7 mouse cellular contexts compared by ENCODE assay signal in the genomic region with DNA sequence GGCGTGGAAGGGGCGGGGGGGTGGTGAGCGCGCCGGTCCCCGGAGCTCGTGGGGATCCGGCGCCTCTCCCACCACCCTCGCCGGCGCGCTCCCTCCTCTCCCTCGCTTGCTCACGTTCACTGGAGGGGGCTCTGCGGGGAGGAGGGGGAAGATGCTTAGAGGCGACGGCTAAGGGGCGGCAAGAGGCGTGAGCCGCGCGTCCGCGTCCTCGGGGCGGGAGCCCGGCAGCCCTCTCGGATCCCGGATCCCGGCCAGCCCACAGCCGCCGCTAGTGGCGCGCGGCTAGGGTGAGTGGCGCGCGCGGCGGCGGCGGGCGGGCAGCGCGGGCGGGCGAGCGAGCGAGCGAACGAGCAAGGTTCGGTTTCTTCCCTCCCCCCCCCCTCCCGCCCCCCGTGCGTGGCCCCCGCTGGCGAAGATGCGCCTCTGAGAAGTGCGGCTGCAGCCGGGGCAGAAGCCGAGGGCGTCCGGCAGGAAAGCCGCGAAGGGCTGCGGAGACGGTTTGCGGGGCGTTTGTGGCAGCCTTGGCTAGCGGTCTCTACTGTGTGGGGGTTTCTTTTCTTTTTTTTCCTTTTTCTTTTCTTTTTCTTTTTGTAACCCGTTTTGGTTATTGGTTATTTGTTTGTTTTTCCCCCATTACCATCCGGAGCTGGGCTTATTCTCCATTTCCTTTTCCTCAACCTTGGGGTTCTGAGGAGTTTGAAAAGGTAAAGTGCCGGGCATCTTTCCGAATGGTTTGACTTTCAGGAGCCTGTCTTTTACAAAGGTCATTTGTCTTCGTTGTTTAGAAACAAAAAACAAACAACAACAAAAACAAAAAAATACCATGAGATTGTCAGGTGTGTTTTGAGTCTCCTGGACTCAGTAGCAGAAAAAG.
DNase-seq lines count a peak whose midpoint lies in the region; ATAC-seq and TF ChIP-seq lines count a peak whose summit lies in the region.

No protein-coding gene starts in this region.

- H3K4me3 ChIP-seq in lung, postnatal 0 days (ENCODE audit: low read depth, low read length), result peak overlapping the region; percentile 38
- H3K4me3 ChIP-seq in heart, postnatal 0 days (ENCODE audit: low read depth, low read length), result peak overlapping the region; percentile 59
- peak overlapping the region; percentile 50 for H3K4me3 ChIP-seq in limb, embryonic 11.5 days (ENCODE audit: low read depth, low read length)

- no peak overlapping the region for H3K27ac ChIP-seq in lung, postnatal 0 days (ENCODE audit: low read length)
- no peak overlapping the region for H3K27ac ChIP-seq in heart, postnatal 0 days (ENCODE audit: low read depth)
- no peak overlapping the region for H3K27ac ChIP-seq in limb, embryonic 11.5 days (replicated peaks; ENCODE audit: low read depth, low read length)

- no peaks in the 10 kb centered on the region for H3K4me1 ChIP-seq in lung, postnatal 0 days (ENCODE audit: insufficient read depth, low read depth, low read length)
- H3K4me1 ChIP-seq in heart, postnatal 0 days (ENCODE audit: control insufficient read depth, insufficient read depth), result no peaks in the 10 kb centered on the region
- no peaks in the 10 kb centered on the region for H3K4me1 ChIP-seq in limb, embryonic 11.5 days (ENCODE audit: control insufficient read depth, insufficient read depth, low read length)

- no peak overlapping the region for H3K9ac ChIP-seq in lung, postnatal 0 days (replicated peaks; ENCODE audit: low read depth)
- H3K9ac ChIP-seq in heart, postnatal 0 days (replicated peaks; ENCODE audit: low read depth, low read length), result no peak overlapping the region
- 0 out of 2 replicates have a peak overlapping the region, but pooled peaks have one; percentile 17 for H3K9ac ChIP-seq in limb, embryonic 11.5 days (ENCODE audit: low read length)

- ATAC-seq in lung, postnatal 0 days, result no peak
- ATAC-seq in heart, postnatal 0 days (ENCODE audit: insufficient read depth, low read depth), result no peak
- no peak for ATAC-seq in limb, embryonic 11.5 days (ENCODE audit: insufficient number of reproducible peaks, low FRiP score, low TSS enrichment, low read depth)

- H3K9me3 ChIP-seq in lung, postnatal 0 days (ENCODE audit: low read length), result no peaks in the 10 kb centered on the region
- no peaks in the 10 kb centered on the region for H3K9me3 ChIP-seq in heart, postnatal 0 days (replicated peaks; ENCODE audit: control insufficient read depth, low read length)
- H3K9me3 ChIP-seq in limb, embryonic 11.5 days (ENCODE audit: control insufficient read depth, low read length), result no peaks in the 10 kb centered on the region

- H3K36me3 ChIP-seq in lung, postnatal 0 days (ENCODE audit: insufficient read depth, low read length), result no peaks in the 10 kb centered on the region
- no peaks in the 10 kb centered on the region for H3K36me3 ChIP-seq in heart, postnatal 0 days (replicated peaks; ENCODE audit: control insufficient read depth, insufficient read depth, low read length)
- H3K36me3 ChIP-seq in limb, embryonic 11.5 days (ENCODE audit: control insufficient read depth, insufficient read depth, low read length), result no peaks in the 10 kb centered on the region

- peak overlapping the region; percentile 70 for H3K4me2 ChIP-seq in lung, postnatal 0 days (replicated peaks; ENCODE audit: low read depth, low read length)
- peak overlapping the region; percentile 86 for H3K4me2 ChIP-seq in heart, postnatal 0 days (ENCODE audit: low read depth, low read length)
- peak overlapping the region; percentile 98 for H3K4me2 ChIP-seq in limb, embryonic 11.5 days (ENCODE audit: low read depth, severe bottlenecking)

- H3K27me3 ChIP-seq in lung, postnatal 0 days (replicated peaks; ENCODE audit: insufficient read depth, low read length), result peaks cover 47% of the 10 kb centered on the region
- H3K27me3 ChIP-seq in heart, postnatal 0 days (ENCODE audit: control insufficient read depth, insufficient read depth, low read length), result peaks cover 75% of the 10 kb centered on the region
- H3K27me3 ChIP-seq in limb, embryonic 11.5 days (ENCODE audit: control insufficient read depth, insufficient read depth, low read length), result peaks cover 50% of the 10 kb centered on the region

- no peak for DNase-seq in lung, postnatal 0 days (ENCODE audit: low spot score)
- DNase-seq in lung, adult 18-20 months, result no peak
- DNase-seq in embryo, embryonic 10.5 days (ENCODE audit: low spot score), result peak; percentile 63
- no peak for DNase-seq in heart, postnatal 0 days (ENCODE audit: low spot score)
- peak; percentile 56 for DNase-seq in limb, embryonic 11.5 days (ENCODE audit: low spot score)
- DNase-seq in retina, postnatal 1 day, result peak; percentile 86
- no peak for DNase-seq in ovary, postnatal 14 days (ENCODE audit: low spot score)

- TF ChIP-seq EP300 in lung, postnatal 0 days (IDR thresholded peaks at IDR 0.05), result no peak
- no peak for TF ChIP-seq EP300 in heart, postnatal 0 days (IDR thresholded peaks at IDR 0.05; ENCODE audit: low read depth)

- 2% methylated on average over 37 of the region's 76 CpGs for WGBS in lung, postnatal 0 days
- WGBS in heart, postnatal 0 days, result under 1% methylated on average over 53 of the region's 76 CpGs
- under 1% methylated on average over 23 of the region's 76 CpGs for WGBS in limb, embryonic 11.5 days

- no peak for TF ChIP-seq CTCF in lung, postnatal 0 days (IDR thresholded peaks at IDR 0.05)
- no peak for TF ChIP-seq CTCF in heart, postnatal 0 days (IDR thresholded peaks at IDR 0.05; ENCODE audit: low read depth)

Comparison
In these comparisons a context has a peak if more than half of its experiments do, and no peak if none do; other contexts are left out.
1. DNase-seq: peak in embryo, embryonic 10.5 days (single experiment), limb, embryonic 11.5 days (single experiment) and retina, postnatal 1 day (single experiment); none in lung, postnatal 0 days (single experiment), lung, adult 18-20 months (0 of 2), heart, postnatal 0 days (single experiment) and ovary, postnatal 14 days (single experiment).
2. Peak in every context shown above with its lines, with median percentiles within 50 percentile points of each other: H3K4me2 ChIP-seq and H3K4me3 ChIP-seq.